Mouse (Mus musculus): Measurements from ENCODE around the gene Prrx1.

Prrx1 gene

GRCm38 (mm10) chr1:163273132-163273531 is 40.4 kb downstream of the Prrx1 start:
- no peak for DNase-seq (ENCODE audit: low read depth, low spot score)

DNA sequence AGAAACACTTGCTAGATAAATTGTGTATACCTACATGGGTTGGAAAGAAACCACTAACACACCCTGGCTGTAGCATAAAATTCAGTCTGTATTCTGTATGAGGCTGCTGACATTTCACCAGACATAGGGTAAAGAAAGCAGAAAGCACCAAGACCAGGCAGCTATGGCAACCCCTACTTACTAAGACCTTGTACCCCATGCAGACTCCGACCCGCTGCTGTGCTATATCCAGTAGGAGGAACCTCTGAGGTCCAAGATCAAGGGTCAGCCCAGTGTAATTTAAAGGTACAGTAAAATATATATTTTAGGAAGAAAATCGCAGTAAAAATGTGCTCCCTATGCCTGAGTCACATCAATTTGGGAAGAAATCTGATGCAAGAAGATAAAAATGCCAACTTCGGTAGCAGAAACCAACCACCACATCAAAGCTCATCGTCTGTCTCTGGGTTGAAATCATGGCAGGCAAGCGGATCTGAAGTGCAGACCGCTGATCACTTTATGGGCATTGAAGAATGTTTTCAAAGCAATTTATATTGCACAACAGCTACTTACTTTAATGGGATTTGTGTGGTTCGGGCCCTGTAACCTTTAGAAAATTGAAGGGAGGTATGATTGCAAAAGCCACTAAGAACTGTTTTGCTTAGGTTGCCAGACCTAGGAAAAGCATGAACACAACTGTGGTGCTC is 46.5 kb downstream of the Prrx1 start:
- DNase-seq (ENCODE audit: low read depth, low spot score) = no peak

GRCm38 (mm10) chr1:163257298-163257697 is 56.2 kb downstream of the Prrx1 start:
- no peak for DNase-seq (ENCODE audit: low read depth, low spot score)

- no peak for DNase-seq (ENCODE audit: low read depth, low spot score)
These were observed 57.6 kb downstream of the Prrx1 start for GRCm38 (mm10) chr1:163255884-163256283.

GRCm38 (mm10) chr1:163252796-163253195 is 60.7 kb downstream of the Prrx1 start:
- no peak for DNase-seq (ENCODE audit: low read depth, low spot score)

DNA sequence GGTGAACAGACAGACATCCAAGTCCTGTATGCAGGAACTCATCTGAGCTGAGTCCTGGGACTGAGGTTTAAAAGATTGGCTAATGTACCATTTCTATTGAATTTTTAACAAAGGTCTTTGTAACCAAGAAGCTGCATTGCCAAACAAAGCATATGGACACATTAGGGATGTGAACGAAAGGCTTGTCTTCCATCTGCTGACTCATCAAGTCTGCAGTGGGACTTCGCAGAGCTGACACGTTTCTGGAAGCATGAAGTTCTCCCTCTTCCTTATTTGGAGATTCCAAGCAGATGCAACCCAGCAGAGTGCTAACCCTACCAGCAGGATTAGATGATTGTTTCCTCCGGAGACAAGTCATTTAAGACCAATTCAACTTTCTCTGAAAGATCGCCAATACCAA is 61.2 kb downstream of the Prrx1 start:
- no peak for DNase-seq (ENCODE audit: low read depth, low spot score)

DNA sequence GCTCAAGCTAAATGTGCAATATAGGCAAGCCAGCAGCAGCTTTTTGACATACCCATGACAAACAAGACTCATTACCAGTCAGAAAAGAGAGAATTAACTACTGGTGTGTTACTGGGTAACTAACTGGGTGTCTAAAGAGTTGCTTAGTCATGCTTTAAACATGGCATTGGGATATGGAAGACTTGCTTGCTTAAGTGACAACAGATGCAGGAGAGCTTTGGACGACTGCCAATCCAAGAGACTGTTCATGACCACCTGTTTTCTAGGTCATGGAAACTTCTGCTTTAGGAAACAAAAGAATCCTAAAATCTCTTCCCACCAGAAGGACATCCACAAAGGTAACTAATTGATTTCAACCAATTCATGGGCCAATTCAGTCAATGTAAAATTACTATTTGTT is 61.7 kb downstream of the Prrx1 start:
- DNase-seq (ENCODE audit: low read depth, low spot score) = no peak

- no peak for DNase-seq (ENCODE audit: low read depth, low spot score)
These were observed 74.6 kb downstream of the Prrx1 start for GRCm38 (mm10) chr1:163238950-163239349.

DNA sequence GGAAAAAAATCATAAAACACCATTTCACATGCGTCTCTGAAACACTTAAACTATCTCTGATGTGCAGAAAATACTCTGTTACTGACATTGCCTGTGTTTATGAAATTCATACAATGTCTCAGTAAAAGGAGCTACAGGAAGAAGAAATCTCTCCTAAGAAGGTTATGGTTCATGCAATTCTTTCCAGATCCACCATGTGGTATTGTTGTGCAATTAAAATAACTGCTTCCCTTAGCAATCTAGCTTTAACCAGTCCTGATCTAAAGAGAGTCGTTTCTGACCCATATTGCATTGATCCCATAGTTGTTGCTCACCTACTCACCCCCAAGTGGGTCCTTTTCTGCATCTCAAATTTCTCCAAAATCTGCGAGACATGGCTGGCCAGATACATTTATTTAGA is 82.3 kb downstream of the Prrx1 start:
- DNase-seq (ENCODE audit: low read depth, low spot score) = no peak

DNA sequence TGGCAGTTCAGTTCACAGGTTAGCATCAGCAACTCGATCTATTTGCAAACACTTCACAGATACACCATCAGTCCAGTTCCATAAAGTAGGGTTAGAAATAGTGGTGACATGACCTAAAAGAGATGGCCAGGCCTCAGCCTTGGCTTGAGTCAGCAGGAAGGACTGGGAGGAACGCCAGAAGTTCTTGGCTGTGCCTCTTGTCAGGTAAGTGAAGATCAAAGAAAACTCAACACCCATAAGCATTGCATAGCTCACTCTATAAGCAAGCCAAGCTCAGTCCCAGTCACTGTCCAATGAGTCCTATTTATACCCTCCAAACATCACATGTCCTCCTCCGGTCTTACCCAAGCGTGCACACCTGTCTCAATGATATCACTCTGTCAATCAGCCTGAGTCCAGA is 87.2 kb downstream of the Prrx1 start:
- no peak for DNase-seq (ENCODE audit: low read depth, low spot score)

GRCm38 (mm10) chr1:163221767-163222166 is 91.7 kb downstream of the Prrx1 start:
- no peak for DNase-seq (ENCODE audit: low read depth, low spot score)

DNA sequence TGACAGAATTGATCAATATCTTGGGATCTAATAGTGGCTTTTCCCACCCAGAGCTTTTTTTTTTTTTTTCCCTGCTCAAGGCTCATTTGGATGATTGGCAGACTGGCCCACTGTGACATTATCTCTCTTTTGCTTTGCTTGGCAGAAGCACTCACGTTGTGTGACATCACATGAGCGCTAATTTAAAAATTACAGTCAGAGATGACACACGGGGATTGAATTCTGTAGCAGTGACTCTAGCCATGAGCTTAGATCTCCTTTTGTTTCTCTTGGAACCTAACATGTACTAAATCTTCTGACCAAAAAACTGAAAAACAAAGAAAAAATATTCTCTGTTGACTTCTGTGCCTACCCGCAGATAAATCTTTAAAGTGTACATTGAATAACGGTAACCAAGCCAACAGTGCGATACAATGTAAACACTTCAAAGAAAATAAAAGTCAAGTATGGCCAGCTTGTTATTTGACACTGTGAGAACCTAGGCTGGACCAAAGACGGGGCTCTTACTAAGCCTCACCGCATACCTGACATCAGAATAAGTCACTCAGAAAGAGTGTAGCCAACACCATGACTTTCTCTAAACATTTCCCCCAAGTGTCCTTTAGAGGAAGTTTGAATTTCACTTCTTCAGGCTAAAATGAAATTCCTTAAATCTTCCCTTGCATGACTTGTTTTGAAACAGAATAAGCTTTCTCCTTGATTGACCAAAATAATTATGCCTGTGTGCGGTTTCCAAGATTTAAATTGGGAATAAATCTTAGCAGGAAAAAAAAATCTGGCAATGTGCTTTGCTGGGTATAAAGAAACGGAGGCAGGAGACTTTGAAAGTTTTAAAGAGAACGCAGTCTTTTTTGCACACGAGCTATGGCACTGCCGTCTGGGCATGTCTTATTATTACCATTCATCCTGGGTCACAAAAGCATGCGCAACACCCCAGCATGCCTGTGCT is 104.3 kb downstream of the Prrx1 start:
- DNase-seq (ENCODE audit: low read depth, low spot score) = no peak

DNA sequence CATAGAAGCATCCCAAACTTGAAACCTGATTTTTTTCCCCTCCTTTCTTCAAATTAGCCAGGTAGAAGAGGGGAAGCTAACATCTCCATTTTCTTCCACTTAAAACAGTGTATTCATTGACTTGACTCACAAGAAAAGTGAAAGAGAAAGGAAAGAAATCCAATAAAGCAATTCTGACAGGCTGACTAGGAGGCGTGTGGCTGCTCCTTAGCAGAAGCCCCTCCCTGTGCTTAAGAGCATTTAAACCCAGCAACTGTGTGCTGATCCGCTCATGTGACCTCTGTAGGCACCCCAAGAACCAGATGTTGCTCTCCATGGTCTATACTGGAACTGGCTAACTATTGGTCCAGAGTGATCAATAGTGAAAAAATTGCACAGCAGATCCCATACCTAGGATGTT is 114.7 kb downstream of the Prrx1 start:
- no peak for DNase-seq (ENCODE audit: low read depth, low spot score)

DNA sequence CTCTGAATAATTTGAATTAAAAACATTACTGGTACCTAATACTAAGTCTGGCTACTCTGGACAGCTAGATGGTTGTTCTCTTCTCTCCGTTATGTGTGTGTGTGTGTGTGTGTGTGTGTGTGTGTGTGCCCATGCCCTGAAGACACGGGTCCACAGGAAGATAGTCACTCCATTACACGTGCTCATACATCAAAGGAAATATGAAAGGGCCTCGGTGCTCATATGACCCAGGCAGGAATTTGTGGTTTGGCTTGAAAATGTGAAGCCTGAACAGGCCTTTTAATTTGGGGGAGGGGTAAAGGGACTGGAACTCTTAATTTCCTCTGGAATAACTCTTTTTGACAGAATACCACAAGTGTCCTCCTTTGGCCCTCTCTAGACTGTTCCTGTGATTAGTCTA is 115.5 kb downstream of the Prrx1 start:
- DNase-seq (ENCODE audit: low read depth, low spot score) = no peak

Data from WW6 (cell line).